Mouse (Mus musculus): ENCODE data around the gene Rpl9. TPM values are rescaled to one million over a fixed set of nuclear protein-coding genes. Genes with fewer than 3 reads are reported as not detected.

The Rpl9 gene
- total RNA-seq, 2 experiments from 2014 or later: 830 to 872 TPM

GRCm38 (mm10) chr5:65385704-65386103 lies 5.5 kb downstream of the Rpl9 start:
- no peak for DNase-seq

DNA sequence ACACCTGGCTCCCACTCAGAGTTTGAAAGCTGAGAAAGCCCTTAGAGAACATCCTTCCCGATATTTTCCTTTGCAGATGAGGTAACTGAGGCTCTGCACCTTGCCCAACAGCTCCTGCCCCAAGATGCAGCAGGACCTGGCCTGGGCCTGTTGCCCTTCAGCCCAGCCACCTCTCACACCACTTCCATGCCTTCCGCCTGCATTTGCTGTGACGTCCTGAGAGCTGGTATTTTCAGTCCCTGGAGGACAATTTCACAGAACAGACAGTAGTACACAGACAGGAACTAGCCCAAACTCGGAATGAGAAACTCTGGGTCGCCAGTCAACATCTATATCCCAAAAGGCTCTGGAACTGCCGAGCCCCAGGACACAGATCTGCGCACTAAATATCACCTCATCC lies 16.5 kb downstream of the Rpl9 start:
- no peak for DNase-seq

- DNase-seq: no peak
These were observed 19.7 kb downstream of the Rpl9 start for GRCm38 (mm10) chr5:65371551-65371950.

- no peak for DNase-seq
These were observed 23.4 kb downstream of the Rpl9 start for GRCm38 (mm10) chr5:65367837-65368236.

- no peak for DNase-seq
These were observed 33.5 kb downstream of the Rpl9 start for GRCm38 (mm10) chr5:65357771-65358170.

DNA sequence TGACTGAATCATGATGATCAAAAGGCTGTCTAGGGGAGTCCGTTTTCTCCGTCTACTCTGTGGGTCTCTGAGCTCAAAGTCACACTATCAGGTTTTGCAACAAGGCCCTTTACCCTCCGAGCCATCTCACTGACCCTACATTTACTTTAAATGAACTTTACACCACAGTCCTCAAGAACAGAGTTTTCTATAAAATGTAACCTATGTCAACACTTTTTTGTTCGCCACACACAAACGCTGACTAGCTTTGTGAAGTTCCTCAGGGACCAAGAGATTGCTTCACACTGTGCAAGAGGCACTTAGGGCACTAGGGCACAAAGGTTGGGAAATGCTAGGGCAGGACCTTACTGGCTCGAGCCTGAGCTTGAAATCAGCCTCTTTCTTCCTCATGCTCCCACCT lies 34.4 kb downstream of the Rpl9 start:
- DNase-seq: no peak

GRCm38 (mm10) chr5:65354985-65355384 lies 36.3 kb downstream of the Rpl9 start:
- DNase-seq: no peak

DNA sequence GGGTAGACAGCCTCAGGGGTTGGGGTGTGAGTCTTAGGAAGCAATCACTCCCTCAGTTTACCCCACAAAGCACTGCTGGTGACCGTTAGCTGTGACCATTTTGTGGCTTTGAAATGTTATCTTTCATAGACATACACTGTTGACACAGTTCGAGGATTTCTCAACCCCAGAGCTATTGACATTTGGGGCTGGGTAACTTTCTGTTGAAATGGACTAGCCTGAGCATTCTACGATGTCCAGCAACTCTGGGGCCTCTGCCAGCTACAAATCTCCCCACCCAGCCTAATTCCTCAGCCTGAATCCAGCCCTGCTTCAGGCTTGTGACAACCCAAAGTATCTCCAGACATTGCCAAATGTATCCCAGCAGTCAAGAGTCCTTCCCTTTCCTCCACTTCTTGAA lies 37.1 kb downstream of the Rpl9 start:
- no peak for DNase-seq

DNA sequence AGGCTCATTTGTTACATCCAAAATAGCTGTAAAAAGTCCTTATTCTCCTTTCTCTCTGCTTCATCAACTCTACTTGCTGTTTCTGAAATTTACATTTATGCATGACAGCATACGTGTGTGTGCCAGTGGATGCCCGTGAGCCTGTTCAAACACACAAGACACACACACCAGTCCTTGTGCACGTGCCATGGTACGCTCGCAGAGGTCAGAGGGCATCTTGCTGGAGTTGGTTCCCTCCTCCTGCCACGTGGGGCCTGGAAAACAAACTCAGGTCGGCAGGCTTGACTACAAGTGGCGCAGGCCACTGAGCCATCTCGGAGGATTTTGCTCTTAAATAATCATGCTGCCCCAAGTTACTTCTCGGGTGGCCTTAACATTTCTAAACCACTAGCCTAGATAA lies 40.7 kb downstream of the Rpl9 start:
- DNase-seq: no peak

DNA sequence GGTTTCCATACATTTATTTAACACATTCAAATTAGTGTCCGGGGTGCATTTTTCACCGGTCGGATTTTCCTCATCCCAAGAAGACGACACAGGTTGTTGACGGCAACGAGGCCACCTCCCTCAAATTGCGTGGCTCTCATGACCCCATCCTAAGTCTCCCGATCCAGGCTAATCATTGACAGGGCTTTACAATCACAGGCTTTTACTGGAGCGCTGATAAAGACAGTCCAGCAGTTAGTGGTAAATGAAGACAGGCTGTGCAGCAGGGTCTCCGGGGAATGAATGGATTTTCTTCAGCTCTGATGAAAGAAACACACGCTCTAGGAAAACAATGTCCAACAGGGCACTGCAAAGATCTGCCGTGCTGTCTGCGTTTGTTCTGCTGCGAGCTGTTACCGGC lies 43.1 kb downstream of the Rpl9 start, which contains the start of gene Klb:
Gene Klb (plus strand): TSS at position 147 of the 400 bp plus-strand sequence.
- DNase-seq: no peak

GRCm38 (mm10) chr5:65340167-65340566 lies 51.1 kb downstream of the Rpl9 start:
- no peak for DNase-seq

DNA sequence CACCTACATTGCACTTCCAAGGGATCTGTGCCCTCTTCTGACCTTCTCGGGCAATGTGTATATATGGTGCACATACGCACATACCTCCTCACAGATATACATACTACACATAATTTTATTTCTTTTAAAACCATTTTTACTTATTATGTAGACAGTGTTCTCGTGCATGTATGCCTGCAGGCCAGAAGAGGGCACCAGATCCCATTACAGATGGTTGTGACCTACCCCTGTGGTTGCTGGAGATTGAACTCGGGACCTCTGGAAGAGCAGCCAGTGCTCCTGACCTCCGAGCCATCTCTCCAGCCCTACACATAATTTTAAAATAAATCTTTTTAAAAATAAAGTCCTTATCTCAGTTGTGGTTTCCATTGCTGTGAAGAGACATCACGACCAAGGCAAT lies 52.9 kb downstream of the Rpl9 start:
- DNase-seq: no peak

Other genes with a start within 250 kb of the Rpl9 start
- gene Wdr19, start 191.7 kb downstream of the Rpl9 start, total RNA-seq (2021): 1 to 10 TPM; 2.3 to 3.1 TPM
- gene Rfc1, start 55.8 kb downstream of the Rpl9 start, total RNA-seq (2021): 10 to 100 TPM; 21.5 to 26.1 TPM
- under 1 TPM; 0.45 to 0.79 TPM for gene Klb, start 43.1 kb downstream of the Rpl9 start, total RNA-seq (2021)
- 10 to 100 TPM; 47.6 to 52.4 TPM for gene Lias, start 53 bp upstream of the Rpl9 start, total RNA-seq (2021)
- 10 to 100 TPM; 20.7 to 24.6 TPM for gene Ugdh, start 44.5 kb upstream of the Rpl9 start, total RNA-seq (2021)
- gene Gm43552, start 101.4 kb upstream of the Rpl9 start, total RNA-seq (2021): 1 to 10 TPM; 1.3 to 3.7 TPM
- 10 to 100 TPM; 45.5 to 49.0 TPM for gene Smim14, start 145.7 kb upstream of the Rpl9 start, total RNA-seq (2021)
- 10 to 100 TPM; 76.8 to 81.2 TPM for gene Ube2k, start 145.8 kb upstream of the Rpl9 start, total RNA-seq (2021)

Measured in gastrocnemius, postnatal 10 days (tissue).